25 mouse cellular contexts compared by ENCODE assay signal in genomic region chr3:95291041-95291440, GRCm38 (mm10). TPM values are rescaled to one million over a fixed set of nuclear protein-coding genes. Genes with fewer than 3 reads are reported as not detected.
"Had no signal": no experiment of that assay in that cellular context is flagged by ENCODE, and none has a peak within 500 bp of the region (broad histone marks: within the 10 kb centered on the region; RNA-seq: fewer than 3 reads in every experiment).

No protein-coding gene starts in this region.

- H3K4me1 ChIP-seq: midbrain, embryonic 13.5 days had no signal

- H3K27me3 ChIP-seq: kidney, embryonic 15.5 days; limb, embryonic 13.5 days; midbrain, embryonic 13.5 days; neural tube, embryonic 13.5 days had no signal

- H3K9me3 ChIP-seq: kidney, embryonic 15.5 days; limb, embryonic 10.5 days; limb, embryonic 13.5 days; midbrain, embryonic 13.5 days; neural tube, embryonic 13.5 days had no signal

- DNase-seq: kidney, adult 8-10 months; kidney, postnatal 14 days; kidney, postnatal 4 days; layer of hippocampus, adult 9-11 months; liver, postnatal 0 days; lung, embryonic 14.5 days; retina, postnatal 1 day; thymus, adult 2 months; thymus, postnatal 14 days; thymus, postnatal 4 days had no signal

- ATAC-seq: liver, postnatal 0 days; lung, postnatal 0 days; midbrain, embryonic 13.5 days; midbrain, embryonic 16.5 days had no signal

- H3K4me3 ChIP-seq: kidney, embryonic 15.5 days; limb, embryonic 10.5 days; limb, embryonic 13.5 days; midbrain, embryonic 13.5 days; myocyte; neural tube, embryonic 13.5 days had no signal

- H3K27ac ChIP-seq: kidney, embryonic 15.5 days; limb, embryonic 10.5 days; limb, embryonic 13.5 days; liver, embryonic 14.5 days; macrophage; midbrain, embryonic 13.5 days; neural tube, embryonic 13.5 days; stomach, postnatal 0 days had no signal

- H3K4me2 ChIP-seq: kidney, embryonic 15.5 days; limb, embryonic 13.5 days; liver, embryonic 11.5 days; lung, embryonic 14.5 days; midbrain, embryonic 13.5 days; neural tube, embryonic 13.5 days had no signal

- H3K9ac ChIP-seq: kidney, embryonic 15.5 days; limb, embryonic 13.5 days; liver, embryonic 14.5 days; liver, postnatal 0 days; lung, embryonic 14.5 days; midbrain, embryonic 13.5 days; neural tube, embryonic 13.5 days had no signal

RNA-seq across cellular contexts. Expression of gene Bnipl, which starts 40.0 kb away (rescaled TPM):
- total RNA-seq: megakaryocyte-erythroid progenitor cell, adult 5-6 weeks; monocyte, adult 5-6 weeks; neutrophil, adult 5-6 weeks had no signal
- polyA plus RNA-seq: liver, postnatal 0 days; macrophage; midbrain, embryonic 16.5 days; neural tube, embryonic 13.5 days had no signal
